ENCODE assay signal across 21 mouse cellular contexts in genomic region chr9:108238402-108238801, GRCm38 (mm10). TPM values are rescaled to one million over a fixed set of nuclear protein-coding genes. Genes with fewer than 3 reads are reported as not detected.
DNase-seq lines count a peak whose midpoint lies in the region; ATAC-seq and TF ChIP-seq lines count a peak whose summit lies in the region.
"Had no signal": no experiment of that assay in that cellular context is flagged by ENCODE, and none has a peak within 500 bp of the region (broad histone marks: within the 10 kb centered on the region; RNA-seq: fewer than 3 reads in every experiment).

No protein-coding gene starts in this region.

- no peaks in the 10 kb centered on the region; the same call in 1 of the 2 replicates for H3K36me3 ChIP-seq in heart, embryonic 15.5 days
- H3K36me3 ChIP-seq in lung, embryonic 14.5 days (ENCODE audit: insufficient read depth) = no peaks in the 10 kb centered on the region

- no peak for TF ChIP-seq CTCF in lung, embryonic 14.5 days (IDR thresholded peaks at IDR 0.05; ENCODE audit: low read depth)

- no peak overlapping the region for H3K4me3 ChIP-seq in heart, embryonic 15.5 days
- no peak overlapping the region for H3K4me3 ChIP-seq in lung, embryonic 14.5 days (ENCODE audit: low read depth, low read length)
- H3K4me3 ChIP-seq: embryonic facial prominence, embryonic 10.5 days; erythroblast, embryonic 14.5 days; forebrain, embryonic 10.5 days; heart, adult 2 months; heart, embryonic 12.5 days; hindbrain, embryonic 12.5 days had no signal

- no peak overlapping the region for H3K9ac ChIP-seq in heart, embryonic 15.5 days
- no peak overlapping the region for H3K9ac ChIP-seq in lung, embryonic 14.5 days
- H3K9ac ChIP-seq: heart, embryonic 12.5 days; hindbrain, embryonic 12.5 days had no signal

- no peaks in the 10 kb centered on the region for H3K27me3 ChIP-seq in heart, embryonic 15.5 days
- H3K27me3 ChIP-seq in lung, embryonic 14.5 days (ENCODE audit: insufficient read depth, low read length) = no peaks in the 10 kb centered on the region
- H3K27me3 ChIP-seq: CH12.LX; heart, embryonic 12.5 days; hindbrain, embryonic 12.5 days had no signal

- H3K27ac ChIP-seq in heart, embryonic 15.5 days = peak overlapping the region; percentile 34; the same call in 1 of the 2 replicates
- peak overlapping the region; percentile 44; the same call in 1 of the 2 replicates for H3K27ac ChIP-seq in lung, embryonic 14.5 days (ENCODE audit: low read depth)
- H3K27ac ChIP-seq: embryonic facial prominence, embryonic 10.5 days; forebrain, embryonic 10.5 days; heart, adult 2 months; hindbrain, embryonic 12.5 days had no signal

- no peaks in the 10 kb centered on the region for H3K9me3 ChIP-seq in heart, embryonic 15.5 days (replicated peaks)
- H3K9me3 ChIP-seq in lung, embryonic 14.5 days (ENCODE audit: low read depth, low read length) = no peaks in the 10 kb centered on the region
- H3K9me3 ChIP-seq: embryonic facial prominence, embryonic 10.5 days; forebrain, embryonic 10.5 days; heart, embryonic 12.5 days; hindbrain, embryonic 12.5 days had no signal

- H3K4me2 ChIP-seq in heart, embryonic 15.5 days = no peak overlapping the region
- no peak overlapping the region for H3K4me2 ChIP-seq in lung, embryonic 14.5 days
- H3K4me2 ChIP-seq: heart, embryonic 12.5 days; hindbrain, embryonic 12.5 days had no signal

- peaks cover 40% of the 10 kb centered on the region for H3K4me1 ChIP-seq in heart, embryonic 15.5 days (replicated peaks)
- H3K4me1 ChIP-seq in lung, embryonic 14.5 days (ENCODE audit: insufficient read depth) = 0 out of 2 replicates have a peak, but pooled peaks cover 2% of the 10 kb centered on the region

- DNase-seq in heart, adult 9 months (ENCODE audit: low spot score in 2 of 2) = no peak
- DNase-seq in lung, embryonic 14.5 days = peak; percentile 27
- no peak for DNase-seq in lung, postnatal 25 days (ENCODE audit: low spot score)
- peak; percentile 34 for DNase-seq in lung, postnatal 36 days
- no peak for DNase-seq in lung, postnatal 10 days
- DNase-seq: adrenal gland, adult 2 months; adrenal gland, postnatal 25 days; cerebellum, adult 2 months; cerebellum, postnatal 10 days; heart, adult 2 months; heart, postnatal 10 days; heart, postnatal 4 days had no signal

- no peak for ATAC-seq in heart, embryonic 15.5 days (replicated peaks; ENCODE audit: insufficient number of reproducible peaks, insufficient read depth, low FRiP score, low read depth)
- peak; percentile 58 for ATAC-seq in lung, embryonic 14.5 days (ENCODE audit: insufficient read depth)
- ATAC-seq: forebrain, embryonic 14.5 days; hindbrain, embryonic 16.5 days had no signal

- 54% methylated on average over 2 of the region's 2 CpGs for WGBS in heart, embryonic 15.5 days
- 46% methylated on average over 2 of the region's 2 CpGs for WGBS in lung, embryonic 14.5 days

RNA-seq across cellular contexts. Expression of gene Dag1, which starts 25.4 kb away (rescaled TPM):
- 128 and 143 TPM in 2 replicates for polyA plus RNA-seq in heart, embryonic 15.5 days (2015; fragmentation: Nextera tagmentation; extraction: Ambion mirVana)
- polyA plus RNA-seq in lung, embryonic 14.5 days (2014; fragmentation: Nextera tagmentation; extraction: Ambion mirVana) = 102 and 106 TPM in 2 replicates

RNA-seq across cellular contexts. Expression of gene Bsn, which starts 48.2 kb away (rescaled TPM):
- polyA plus RNA-seq in heart, embryonic 15.5 days (2015; fragmentation: Nextera tagmentation; extraction: Ambion mirVana) = 0.13 and 0.84 TPM in 2 replicates
- 0.15 and 0.24 TPM in 2 replicates for polyA plus RNA-seq in lung, embryonic 14.5 days (2014; fragmentation: Nextera tagmentation; extraction: Ambion mirVana)

RNA-seq across cellular contexts. Expression of gene Nicn1, which starts 51.8 kb away (rescaled TPM):
- polyA plus RNA-seq in heart, embryonic 15.5 days (2015; fragmentation: Nextera tagmentation; extraction: Ambion mirVana) = 23.9 and 29.0 TPM in 2 replicates
- 33.1 and 34.3 TPM in 2 replicates for polyA plus RNA-seq in lung, embryonic 14.5 days (2014; fragmentation: Nextera tagmentation; extraction: Ambion mirVana)
- polyA plus RNA-seq: erythroblast, embryonic 14.5 days had no signal

RNA-seq across cellular contexts. Expression of gene Amt, which starts 58.3 kb away (rescaled TPM):
- polyA plus RNA-seq in heart, embryonic 15.5 days (2015; fragmentation: Nextera tagmentation; extraction: Ambion mirVana) = 8.2 and 9.1 TPM in 2 replicates
- 20.9 and 21.3 TPM in 2 replicates for polyA plus RNA-seq in lung, embryonic 14.5 days (2014; fragmentation: Nextera tagmentation; extraction: Ambion mirVana)
- polyA plus RNA-seq: erythroblast, embryonic 14.5 days had no signal

Comparison
In these comparisons a context has a peak if more than half of its experiments do, and no peak if none do; other contexts are left out.
1. DNase-seq: peak in lung, embryonic 14.5 days (single experiment) and lung, postnatal 36 days (single experiment); none in heart, adult 9 months (0 of 2), lung, postnatal 25 days (single experiment) and lung, postnatal 10 days (single experiment).